Mouse (Mus musculus) WW6 (cell line): ENCODE data around the gene Ier5l.

Experiments
- DNase-seq: peaks from one replicate; pipeline ENCODE4 v3.0.0-alpha.2; 2013; ENCODE audit warnings: low read depth, low spot score

Gene Ier5l

DNA sequence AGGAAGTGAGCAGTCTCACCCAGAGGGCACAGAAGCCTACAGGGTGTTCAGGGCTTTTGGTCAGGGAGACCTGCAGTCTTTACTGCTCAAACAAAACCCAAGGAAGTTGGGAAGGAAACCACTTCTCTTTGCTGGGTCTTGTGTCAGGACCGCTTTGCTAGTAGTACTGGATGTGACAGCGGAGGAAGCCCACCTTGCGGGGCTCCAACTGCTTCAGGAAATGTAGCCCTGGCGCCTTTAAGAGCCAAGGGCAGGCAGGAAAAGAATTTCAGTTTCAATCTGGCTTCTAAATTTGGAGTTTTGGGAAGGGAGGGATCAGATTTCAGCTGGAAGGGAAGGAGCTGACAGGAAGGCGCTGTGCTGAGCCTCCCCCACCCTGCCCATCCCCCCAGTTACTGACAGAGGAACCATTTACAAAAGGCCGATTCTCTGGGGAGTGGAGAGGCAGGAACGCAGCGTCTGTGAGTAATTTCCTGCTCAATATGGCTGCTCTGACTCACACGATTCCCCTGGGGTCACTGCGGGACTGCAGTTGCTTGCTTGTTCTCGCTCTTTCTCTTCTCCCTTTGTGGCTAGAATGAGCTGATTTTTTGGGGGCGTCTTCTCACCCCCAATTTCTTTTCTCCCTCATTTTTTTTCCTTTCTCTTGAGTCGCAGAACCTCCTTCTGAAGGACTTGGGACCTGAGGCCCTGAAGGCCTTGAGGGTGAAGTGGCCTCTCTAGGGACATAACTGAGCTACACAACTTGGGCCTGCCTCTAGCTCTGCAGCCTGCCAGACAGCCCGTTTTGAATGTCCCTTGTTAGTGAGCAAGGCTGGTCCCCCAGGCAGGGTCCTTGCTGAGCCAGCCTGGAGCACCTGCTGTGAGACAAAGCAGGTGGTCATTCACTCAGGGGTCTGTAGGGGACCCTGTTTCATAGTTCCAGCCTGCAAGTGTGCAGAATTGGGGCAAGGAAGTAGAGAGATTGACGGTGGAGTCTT lies 32.2 kb downstream of the Ier5l start:
- peak; percentile 67 for DNase-seq

DNA sequence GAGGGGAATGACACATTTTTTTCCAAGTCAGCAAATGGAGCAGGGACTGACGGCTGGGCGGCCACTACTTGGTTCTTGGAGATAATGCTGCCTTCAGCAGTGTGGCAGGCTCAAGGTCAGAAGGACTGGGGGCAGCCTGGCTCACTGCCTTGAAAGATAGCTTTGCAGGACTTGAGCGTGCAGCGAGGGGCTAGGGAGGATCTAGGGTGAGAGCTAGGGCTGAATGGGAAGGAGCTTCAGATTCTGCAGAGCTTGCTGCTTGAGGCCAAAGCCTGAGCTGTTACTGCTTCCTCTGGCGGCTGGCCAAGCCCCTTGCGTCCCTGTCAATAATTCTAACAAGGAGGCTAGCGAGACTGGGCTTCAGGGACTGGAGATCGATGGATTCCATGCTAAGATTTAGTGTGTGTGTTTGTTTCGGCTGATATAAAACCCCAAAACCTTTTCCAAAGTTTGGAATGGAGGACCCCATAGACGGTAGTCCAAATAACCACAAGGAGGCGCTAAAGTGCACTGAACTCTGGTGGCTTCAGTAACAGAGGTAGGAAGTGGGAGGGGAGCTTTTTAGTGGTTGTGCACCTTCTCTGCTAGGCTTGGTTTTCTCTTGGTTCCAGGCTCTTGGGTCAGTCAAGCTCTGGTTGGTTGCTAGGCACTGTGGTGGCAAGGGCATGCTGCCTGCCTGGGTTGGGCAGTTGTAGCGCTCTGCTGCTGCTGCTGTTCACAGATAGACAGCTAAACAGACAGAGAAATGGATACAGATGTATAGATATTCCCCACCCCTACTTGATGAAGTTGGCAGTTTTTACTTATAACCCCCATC lies 33.1 kb downstream of the Ier5l start:
- DNase-seq, result peak; percentile 66

- no peak for DNase-seq
Measured at GRCm38 (mm10) chr2:30440211-30440700, 33.8 kb downstream of the Ier5l start.

DNA sequence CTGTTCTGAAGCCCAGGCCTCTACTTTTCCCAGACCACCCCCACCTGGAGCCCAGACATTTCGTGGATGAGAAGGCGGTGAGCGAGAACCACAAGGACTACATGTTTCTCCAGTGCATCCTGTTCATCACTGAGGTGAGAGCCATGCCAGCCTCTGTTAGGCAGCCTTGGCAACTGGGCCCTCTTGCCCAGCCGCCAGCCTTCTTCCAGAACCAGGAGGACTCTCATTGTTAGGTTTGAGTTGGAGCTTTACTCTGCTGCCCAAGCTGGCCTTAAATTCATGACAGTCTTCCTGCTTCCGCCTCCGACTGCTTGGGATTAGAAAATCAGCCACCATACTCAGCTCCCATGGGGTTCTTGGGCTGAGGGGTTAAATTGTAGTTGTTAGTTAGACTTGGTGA lies 34.4 kb downstream of the Ier5l start:
- no peak for DNase-seq

DNA sequence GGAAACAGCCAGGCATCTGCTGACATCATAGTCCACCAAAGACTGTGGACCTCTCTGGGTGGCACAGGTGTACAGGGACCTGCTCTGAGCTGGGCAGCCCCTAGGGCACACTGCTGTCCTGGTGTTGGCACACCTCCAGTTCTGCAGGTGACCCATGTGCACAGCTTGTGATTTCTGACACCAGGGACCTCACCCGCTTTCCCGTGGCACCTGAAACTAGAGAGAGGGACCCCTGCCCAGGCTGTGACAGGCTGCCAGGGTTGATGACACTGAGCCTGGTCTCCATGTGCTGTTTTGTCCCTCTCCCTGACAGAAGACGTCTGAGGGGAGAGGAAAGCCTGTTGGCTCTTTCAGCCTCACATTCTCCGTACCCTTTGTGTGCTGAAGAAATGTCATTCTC lies 36.2 kb downstream of the Ier5l start:
- DNase-seq, result no peak

DNA sequence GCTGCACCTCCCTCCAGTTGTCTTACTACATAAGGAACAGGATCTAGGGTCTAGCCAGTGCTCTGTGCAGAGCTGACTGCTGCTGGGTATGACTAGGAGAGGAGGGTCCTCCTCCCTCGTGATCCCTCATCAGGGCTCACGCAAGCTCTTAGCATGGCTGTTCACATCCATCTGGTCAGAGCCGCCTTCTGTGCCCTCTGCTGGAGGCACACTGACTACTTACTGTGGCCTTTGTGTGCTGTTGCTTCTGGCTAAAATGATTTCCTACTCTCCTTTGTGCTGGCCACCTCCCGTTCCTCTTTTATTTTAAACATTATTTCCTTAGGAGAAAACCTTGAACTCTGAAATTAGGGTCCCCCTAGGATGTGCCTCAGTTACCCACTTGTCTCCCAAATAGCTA lies 37.2 kb downstream of the Ier5l start:
- DNase-seq, result no peak

GRCm38 (mm10) chr2:30436156-30436545 lies 37.9 kb downstream of the Ier5l start:
- DNase-seq, result no peak

GRCm38 (mm10) chr2:30435326-30436155 lies 38.5 kb downstream of the Ier5l start:
- no peak for DNase-seq

- DNase-seq, result no peak
Measured at GRCm38 (mm10) chr2:30429156-30429555, 44.9 kb downstream of the Ier5l start.
